Mouse (Mus musculus) stomach, embryonic 16.5 days (tissue): Measurements from ENCODE around the gene Pilra. TPM values are rescaled to one million over a fixed set of nuclear protein-coding genes. Genes with fewer than 3 reads are reported as not detected.
"Not testable (repeated sequence)": the region's sequence is repeated elsewhere in the genome, so short reads cannot be mapped to it uniquely, and the experiment has no call there.

Experiments
- ATAC-seq: fragments of 200-750 bp; cut with Nextera tagmentation; 2 replicates; pipeline ENCODE4 v1.8.0; 2017; ENCODE audit warnings: moderate number of reproducible peaks, moderate TSS enrichment; ENCODE audit not compliant: insufficient read depth, low FRiP score
- H3K27ac ChIP-seq: fragments of 300-500 bp; sonication (generic); 2 replicates; pipeline ENCODE4 v1.5.1; 2014; ENCODE audit warnings: low read length
- H3K27me3 ChIP-seq: fragments of 300-500 bp; sonication (generic); 2 replicates; pipeline ENCODE4 v1.6.1; 2014; ENCODE audit warnings: low read length, control low read depth, mixed read lengths; ENCODE audit not compliant: control insufficient read depth, insufficient read depth
- H3K36me3 ChIP-seq: fragments of 300-500 bp; sonication (generic); 2 replicates; pipeline ENCODE4 v1.6.1; 2014; ENCODE audit warnings: low read length; ENCODE audit not compliant: control insufficient read depth, insufficient read depth
- H3K4me1 ChIP-seq: fragments of 300-500 bp; sonication (generic); 2 replicates; pipeline ENCODE4 v1.6.1; 2014; ENCODE audit warnings: low read length, control low read depth, mixed read lengths; ENCODE audit not compliant: control insufficient read depth, insufficient read depth
- H3K4me2 ChIP-seq: fragments of 300-500 bp; sonication (generic); 2 replicates; pipeline ENCODE4 v1.6.1; 2014; ENCODE audit warnings: low read depth, low read length, mixed read lengths
- H3K4me3 ChIP-seq: fragments of 300-500 bp; sonication (generic); replicated peaks from 2 replicates; pipeline ENCODE4 v1.5.1; 2014; ENCODE audit warnings: mild to moderate bottlenecking, low read length
- H3K9ac ChIP-seq: fragments of 300-500 bp; sonication (generic); 2 replicates; pipeline ENCODE4 v1.6.1; 2014; ENCODE audit warnings: low read length
- H3K9me3 ChIP-seq: fragments of 300-500 bp; sonication (generic); replicated peaks from 2 replicates; pipeline ENCODE4 v1.6.1; 2016; ENCODE audit warnings: low read length, control low read depth; ENCODE audit not compliant: control insufficient read depth
- WGBS: fragments of 180-500 bp; shearing (Covaris S2); extraction: QIAGEN DNeasy Blood & Tissue Kit; methylation state at CpG from one replicate; pipeline ENCODE4 v1.1.7; 2014; 5-methylcytosine and 5-hydroxymethylcytosine counted together
- polyA plus RNA-seq: library from polyadenylated mRNA; unstranded; fragments of >200 nt; fragmentation: Nextera tagmentation; extraction: Ambion mirVana; gene quantifications from 2 replicates; pipeline ENCODE4 v1.2.1, GENCODE M21; 2015

Gene Pilra
- polyA plus RNA-seq, 1 experiment from 2014 or later = 4.0 TPM

DNA sequence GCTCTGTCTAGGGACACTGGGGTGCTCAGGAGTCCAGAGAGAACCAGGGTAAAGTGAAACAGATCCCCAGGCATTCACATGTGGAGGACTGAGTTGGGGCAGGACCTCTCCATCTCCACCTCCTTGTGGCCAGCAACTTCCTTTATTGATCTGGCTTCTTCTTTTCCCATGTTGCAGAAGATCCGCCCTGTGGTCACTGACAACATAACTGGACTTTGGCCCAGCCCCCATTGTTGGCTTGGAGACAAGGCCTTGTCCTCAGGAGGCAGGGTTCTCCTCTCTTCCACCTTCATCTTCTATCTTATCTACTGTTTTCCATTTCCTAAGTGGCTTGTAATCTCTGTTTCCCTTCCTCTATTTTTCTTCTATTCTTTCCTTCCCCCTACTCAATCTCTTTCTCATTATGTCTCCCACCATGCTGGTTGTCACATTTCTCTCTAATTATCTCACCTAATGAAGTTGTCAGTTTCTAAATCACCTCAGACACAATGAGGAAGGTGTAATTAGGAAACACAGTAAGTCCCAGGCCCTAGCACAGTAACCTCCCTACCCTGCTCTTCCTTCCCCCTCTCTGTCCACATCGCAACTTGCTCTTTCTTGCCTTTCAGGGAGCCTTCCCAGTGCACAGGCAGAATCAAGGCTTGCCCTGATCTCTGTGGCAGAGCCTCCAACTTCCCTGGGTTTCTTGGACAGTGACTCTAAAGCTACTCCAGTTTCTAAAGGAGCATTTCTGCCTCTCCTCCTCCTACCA lies 22.1 kb upstream of the Pilra start, which contains the start of gene Pilrb1:
Gene Pilrb1, minus strand, starts transcription at position 147 of the 751 bp plus-strand sequence.
- not testable (repeated sequence) for H3K36me3 ChIP-seq, ATAC-seq, H3K9me3 ChIP-seq, H3K9ac ChIP-seq, H3K4me1 ChIP-seq, H3K4me3 ChIP-seq, H3K27ac ChIP-seq, H3K4me2 ChIP-seq, H3K27me3 ChIP-seq
- 51% methylated on average over 2 of the region's 2 CpGs for WGBS

DNA sequence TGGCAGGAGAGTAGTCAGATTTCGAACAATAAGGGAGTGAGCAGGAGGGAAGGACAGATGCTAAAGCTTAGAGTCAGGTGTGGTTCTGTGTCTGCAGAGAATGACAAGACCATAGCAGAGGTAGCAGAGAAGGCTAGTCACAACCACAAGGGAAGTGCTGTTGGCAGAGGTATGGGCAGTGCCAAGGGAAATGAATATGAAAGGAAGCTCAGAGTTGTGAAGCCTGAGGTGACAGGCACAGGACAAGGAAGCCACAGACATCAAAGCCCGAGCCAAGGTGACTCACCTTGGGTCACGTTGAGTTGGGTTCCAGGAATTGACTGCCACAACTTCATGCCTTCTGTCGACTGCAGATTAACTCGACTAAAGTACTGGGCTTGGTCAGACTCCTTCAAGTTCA lies 20.8 kb upstream of the Pilra start:
- not testable (repeated sequence) for H3K27me3 ChIP-seq, ATAC-seq, H3K9ac ChIP-seq, H3K9me3 ChIP-seq, H3K4me1 ChIP-seq, H3K4me2 ChIP-seq, H3K36me3 ChIP-seq, H3K4me3 ChIP-seq, H3K27ac ChIP-seq
- WGBS = 63% methylated on average over 4 of the region's 5 CpGs

DNA sequence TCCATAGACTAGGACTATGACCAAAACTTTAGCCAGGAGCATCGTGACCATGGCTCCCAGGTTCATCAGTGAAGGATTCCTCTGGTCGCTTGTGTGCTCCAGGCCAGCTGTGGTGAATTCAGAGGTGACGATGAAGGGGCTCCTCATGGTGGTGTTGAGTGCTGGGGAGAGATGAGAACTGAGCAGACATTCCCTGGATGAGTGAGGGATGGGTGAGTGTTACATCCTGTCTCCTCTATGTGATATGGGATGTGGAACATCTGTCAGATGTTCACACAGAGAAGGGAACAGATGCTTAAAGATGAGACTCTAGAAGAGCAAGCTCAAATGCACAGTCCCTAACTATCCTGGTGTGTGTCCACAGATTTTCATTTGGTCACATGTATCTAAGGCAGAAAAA lies 18.8 kb upstream of the Pilra start:
- 74% methylated on average over 3 of the region's 3 CpGs for WGBS
- not testable (repeated sequence) for H3K4me1 ChIP-seq, H3K4me3 ChIP-seq, H3K27ac ChIP-seq, H3K36me3 ChIP-seq, H3K4me2 ChIP-seq, H3K27me3 ChIP-seq, H3K9ac ChIP-seq, ATAC-seq, H3K9me3 ChIP-seq

DNA sequence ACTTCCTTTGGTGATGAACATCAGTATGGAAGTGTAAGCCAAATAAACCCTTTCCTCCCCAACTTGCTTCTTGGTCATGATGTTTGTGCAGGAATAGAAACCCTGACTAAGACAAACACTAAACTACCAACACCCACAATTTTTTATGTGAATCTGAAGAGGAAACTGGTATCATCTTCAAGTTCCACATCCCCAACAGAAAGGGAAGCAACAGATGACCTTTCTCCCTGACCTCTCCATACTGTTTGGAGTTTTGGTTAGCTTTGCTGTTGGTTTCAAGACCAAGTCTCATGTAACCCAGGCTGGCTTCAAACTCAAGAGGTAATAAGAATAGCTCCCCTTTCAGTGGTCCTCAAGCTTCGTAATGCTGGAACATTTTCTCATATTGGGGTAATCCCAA lies 14.2 kb upstream of the Pilra start:
- H3K4me1 ChIP-seq, H3K36me3 ChIP-seq, H3K9ac ChIP-seq, H3K9me3 ChIP-seq, H3K27ac ChIP-seq, H3K4me3 ChIP-seq, ATAC-seq, H3K27me3 ChIP-seq, H3K4me2 ChIP-seq: not testable (repeated sequence)
- WGBS = 86% methylated on average over 1 of the region's 1 CpGs

DNA sequence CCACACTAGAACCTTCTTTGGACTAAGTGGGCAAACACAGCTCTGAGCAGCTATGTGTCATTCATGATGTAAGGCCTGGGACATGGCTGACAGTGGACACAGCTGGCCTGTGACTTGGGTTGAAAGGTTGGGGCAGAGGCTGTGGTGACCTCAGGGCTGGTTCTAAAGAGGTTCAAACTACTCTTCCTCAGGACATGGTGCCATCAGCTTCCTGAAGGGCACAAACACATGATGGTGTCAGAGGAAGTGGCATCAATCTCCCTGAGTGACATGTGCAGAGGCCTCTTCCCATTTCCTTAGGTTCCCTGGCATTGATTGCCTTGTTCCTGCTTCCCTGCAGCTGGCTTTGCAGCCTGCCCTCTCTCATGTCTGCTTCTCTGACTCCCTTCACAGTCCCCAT lies 1.0 kb upstream of the Pilra start:
- H3K27ac ChIP-seq, H3K4me2 ChIP-seq, H3K4me1 ChIP-seq, ATAC-seq, H3K9me3 ChIP-seq, H3K27me3 ChIP-seq, H3K36me3 ChIP-seq, H3K4me3 ChIP-seq, H3K9ac ChIP-seq: not testable (repeated sequence)

DNA sequence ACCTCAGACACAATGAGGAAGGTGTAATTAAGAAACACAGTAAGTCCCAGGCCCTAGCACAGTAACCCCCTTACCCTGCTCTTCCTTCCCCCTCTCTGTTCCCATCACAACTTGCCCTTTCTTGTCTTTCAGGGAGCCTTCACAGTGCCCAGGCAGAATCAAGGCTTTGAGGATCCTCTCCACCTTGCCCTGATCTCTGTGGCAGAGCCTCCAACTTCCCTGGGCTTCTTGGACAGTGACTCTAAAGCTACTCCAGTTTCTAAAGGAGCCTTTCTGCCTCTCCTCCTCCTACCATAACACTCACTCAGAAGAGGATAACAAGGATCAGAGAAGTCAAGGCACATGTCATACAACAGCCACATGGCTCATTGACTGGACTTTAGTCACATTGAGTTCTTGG lies 530 bp upstream of the Pilra start:
- no peak for ATAC-seq

DNA sequence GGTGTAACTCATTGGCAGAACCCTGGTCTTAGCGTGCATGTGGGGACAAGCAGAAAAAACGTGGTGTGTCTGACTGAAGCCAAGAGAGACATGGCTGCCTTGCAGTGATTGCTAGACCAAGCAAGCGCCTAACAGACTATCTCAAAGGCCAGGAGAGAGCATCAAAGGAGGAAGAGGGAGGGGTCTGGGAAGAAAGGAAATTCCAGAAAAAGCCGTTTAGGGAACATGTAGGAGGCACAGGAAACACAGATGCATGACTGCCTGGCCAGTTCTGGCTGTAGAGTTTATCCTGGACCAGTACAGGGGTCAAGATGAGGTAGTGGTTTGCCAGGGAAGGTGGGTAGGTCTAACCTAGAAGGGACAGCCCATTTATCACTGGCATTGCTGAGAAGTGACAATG lies 2.6 kb downstream of the Pilra start:
- no peak for ATAC-seq
- WGBS = 49% methylated on average over 4 of the region's 4 CpGs
- Histone ChIP-seq H3K36me3 (no peaks in the 10 kb centered on the region), H3K4me1 (no peaks in the 10 kb centered on the region), H3K9me3 (no peaks in the 10 kb centered on the region), H3K4me3 (no peak overlapping the region), H3K27me3 (no peaks in the 10 kb centered on the region), H3K9ac (no peak overlapping the region), H3K27ac (no peak overlapping the region), H3K4me2 (no peak overlapping the region)

More for the DNA sequence above, 530 bp upstream of the Pilra start:
- no peaks in the 10 kb centered on the region for H3K4me1 ChIP-seq
- H3K4me2 ChIP-seq = no peak overlapping the region
- H3K4me3 ChIP-seq = no peak overlapping the region
- no peaks in the 10 kb centered on the region for H3K9me3 ChIP-seq
- H3K36me3 ChIP-seq = no peaks in the 10 kb centered on the region
- H3K27me3 ChIP-seq = no peaks in the 10 kb centered on the region
- H3K9ac ChIP-seq = no peak overlapping the region
- no peak overlapping the region for H3K27ac ChIP-seq

DNA sequence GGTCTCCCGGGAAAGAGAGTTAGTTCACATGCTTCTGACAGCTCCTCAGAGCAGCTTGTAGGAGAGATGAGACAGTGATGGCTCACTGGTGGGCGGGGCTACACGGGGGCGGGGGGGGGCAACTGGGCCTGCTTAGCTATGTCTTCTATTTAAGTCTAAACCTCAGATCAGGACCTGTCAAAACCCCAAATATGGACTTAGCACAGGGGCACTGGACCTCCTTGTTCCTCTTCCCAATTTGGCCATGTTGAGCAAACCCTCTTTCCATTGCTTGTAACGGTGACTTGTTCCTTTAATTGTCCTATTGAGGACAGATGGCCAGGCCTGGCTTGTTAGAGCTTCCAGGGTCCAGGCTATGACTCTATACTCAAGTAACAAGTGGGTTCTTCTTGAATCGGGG lies 4.6 kb downstream of the Pilra start:
- no peaks in the 10 kb centered on the region for H3K36me3 ChIP-seq
- H3K9me3 ChIP-seq = no peaks in the 10 kb centered on the region
- H3K27me3 ChIP-seq = no peaks in the 10 kb centered on the region
- no peaks in the 10 kb centered on the region for H3K4me1 ChIP-seq
- H3K4me3 ChIP-seq = no peak overlapping the region
- H3K9ac ChIP-seq = no peak overlapping the region
- no peak for ATAC-seq
- no peak overlapping the region for H3K27ac ChIP-seq
- 75% methylated on average over 6 of the region's 6 CpGs for WGBS
- no peak overlapping the region for H3K4me2 ChIP-seq

DNA sequence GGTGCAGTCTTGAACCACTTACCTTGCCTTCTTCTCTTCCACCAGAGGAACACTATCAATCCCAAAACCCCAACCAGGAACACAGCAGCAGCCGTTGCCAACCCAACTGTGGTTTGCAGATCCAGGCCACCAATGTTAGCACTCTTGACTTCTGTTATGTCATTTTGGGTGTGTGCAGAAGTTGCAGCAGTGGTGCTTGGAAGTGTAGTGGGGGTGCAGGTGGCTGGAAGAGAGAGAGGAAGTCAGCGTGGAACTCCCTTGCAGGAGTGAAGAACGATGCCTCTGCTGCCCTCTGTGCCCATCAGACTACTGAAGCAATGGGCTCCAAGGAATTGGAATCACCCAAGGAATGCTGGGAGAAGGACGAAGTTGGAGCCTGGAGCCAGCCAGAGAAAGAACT lies 5.0 kb downstream of the Pilra start:
- Histone ChIP-seq H3K4me2 (no peak overlapping the region), H3K27me3 (no peaks in the 10 kb centered on the region), H3K27ac (no peak overlapping the region), H3K9me3 (no peaks in the 10 kb centered on the region), H3K4me3 (no peak overlapping the region), H3K4me1 (no peaks in the 10 kb centered on the region), H3K36me3 (no peaks in the 10 kb centered on the region), H3K9ac (no peak overlapping the region)
- ATAC-seq = no peak
- 79% methylated on average over 4 of the region's 4 CpGs for WGBS
